Mouse (Mus musculus): Measurements from ENCODE around the gene Rras2.

DNA sequence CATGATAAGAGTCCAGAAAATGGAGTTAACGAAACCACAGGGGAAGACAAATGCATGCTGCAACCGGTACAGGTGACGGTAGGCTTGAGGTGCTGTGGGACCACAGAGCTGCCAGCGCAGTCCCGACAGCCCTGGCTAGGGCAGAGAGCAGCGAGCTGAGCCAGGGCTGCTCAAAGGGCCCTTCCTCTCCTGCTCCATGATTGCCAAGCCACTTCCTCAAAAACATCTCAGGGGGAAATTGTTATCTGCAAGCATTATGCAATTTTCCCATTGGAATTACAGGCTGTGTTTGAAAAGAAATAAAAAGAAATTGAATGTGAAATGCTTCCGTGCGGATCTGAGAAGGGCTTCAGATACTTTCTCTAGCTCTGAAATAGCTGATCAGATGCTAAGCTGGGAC lies 111.1 kb downstream of the Rras2 start:
- TF ChIP-seq CTCF (IDR thresholded peaks at IDR 0.05; ENCODE audit: low read depth, low read length) (no peak), EP300 (IDR thresholded peaks at IDR 0.05; ENCODE audit: insufficient read depth, low read depth, low read length) (no peak)
